Mouse (Mus musculus) hindbrain, postnatal 0 days (tissue): Measurements from ENCODE around the gene Tsc22d1. TPM values are rescaled to one million over a fixed set of nuclear protein-coding genes. Genes with fewer than 3 reads are reported as not detected.

ENCODE experiments used
- ATAC-seq: fragments of 200-750 bp; cut with Nextera tagmentation; 2 replicates; pipeline ENCODE4 v1.8.0; 2017; ENCODE audit warnings: mild to moderate bottlenecking, moderate TSS enrichment, moderate library complexity
- DNase-seq: peaks from one replicate; pipeline ENCODE4 v3.0.0-alpha.2; 2015; ENCODE audit warnings: low spot score
- H3K27ac ChIP-seq: fragments of 300-500 bp; sonication (generic); 2 replicates; pipeline ENCODE4 v1.5.1; 2014; ENCODE audit warnings: mild to moderate bottlenecking
- H3K27me3 ChIP-seq: fragments of 300-500 bp; sonication (generic); 2 replicates; pipeline ENCODE4 v1.6.1; 2014; ENCODE audit warnings: low read length, mixed read lengths; ENCODE audit not compliant: insufficient read depth
- H3K36me3 ChIP-seq: fragments of 300-500 bp; sonication (generic); 2 replicates; pipeline ENCODE4 v1.6.1; 2014; ENCODE audit warnings: low read length, mixed read lengths; ENCODE audit not compliant: insufficient read depth
- H3K4me1 ChIP-seq: fragments of 300-500 bp; sonication (generic); 2 replicates; pipeline ENCODE4 v1.6.1; 2014; ENCODE audit warnings: antibody characterized with exemption, low read length, mixed read lengths; ENCODE audit not compliant: insufficient read depth
- H3K4me2 ChIP-seq: fragments of 300-500 bp; sonication (generic); 2 replicates; pipeline ENCODE4 v1.6.1; 2014; ENCODE audit warnings: low read depth, mild to moderate bottlenecking, low read length, moderate library complexity, mixed read lengths
- H3K4me3 ChIP-seq: fragments of 300-500 bp; sonication (generic); 2 replicates; pipeline ENCODE4 v1.5.1; 2014; ENCODE audit warnings: low read length
- H3K9ac ChIP-seq: fragments of 300-500 bp; sonication (generic); replicated peaks from 2 replicates; pipeline ENCODE4 v1.6.1; 2014; ENCODE audit warnings: mild to moderate bottlenecking, low read length, moderate library complexity, mixed read lengths
- H3K9me3 ChIP-seq: fragments of 300-500 bp; sonication (generic); 2 replicates; pipeline ENCODE4 v1.6.1; 2016; ENCODE audit warnings: low read length, mixed read lengths
- CTCF ChIP-seq: IDR thresholded peaks from 2 replicates; pipeline ENCODE4 v1.5.1; 2016; ENCODE audit warnings: antibody characterized with exemption, control low read depth, low read depth
- WGBS: fragments of 180-500 bp; shearing (Covaris S2); extraction: QIAGEN DNeasy Blood & Tissue Kit; methylation state at CpG from one replicate; pipeline ENCODE4 v1.1.7; 2014; 5-methylcytosine and 5-hydroxymethylcytosine counted together
- polyA plus RNA-seq: library from polyadenylated mRNA; unstranded; fragments of >200 nt; fragmentation: Nextera tagmentation; extraction: Ambion mirVana; gene quantifications from 2 replicates; pipeline ENCODE4 v1.2.1, GENCODE M21; 2015
- total RNA-seq: library from RNA; depleted of rRNA; stranded (reverse); fragments of >200 nt; gene quantifications from 2 replicates; pipeline ENCODE4 v1.2.3, GENCODE M21; 2014

The Tsc22d1 gene
- total and polyA plus RNA-seq, 2 experiments from 2014 or later: 525 to 544 TPM

GRCm38 (mm10) chr14:76466641-76467323 is 52.0 kb downstream of the Tsc22d1 start:
- no peak overlapping the region for H3K4me3 ChIP-seq
- no peaks in the 10 kb centered on the region for H3K27me3 ChIP-seq
- 0 out of 2 replicates have a peak, but pooled peaks cover 7% of the 10 kb centered on the region for H3K4me1 ChIP-seq
- ATAC-seq: peak; percentile 91
- peak overlapping the region; percentile 29 for H3K4me2 ChIP-seq
- H3K27ac ChIP-seq: no peak overlapping the region
- no peak overlapping the region; the same call in 1 of the 2 replicates for H3K9ac ChIP-seq
- 27% methylated on average over 18 of the region's 18 CpGs for WGBS
- H3K36me3 ChIP-seq: no peaks in the 10 kb centered on the region; the same call in 1 of the 2 replicates
- H3K9me3 ChIP-seq: no peaks in the 10 kb centered on the region
- DNase-seq: peak; percentile 93
- TF ChIP-seq CTCF: peak; percentile 84

- Histone ChIP-seq H3K27me3 (no peaks in the 10 kb centered on the region), H3K27ac (no peak overlapping the region), H3K4me1 (0 out of 2 replicates have a peak, but pooled peaks cover 7% of the 10 kb centered on the region), H3K4me3 (no peak overlapping the region), H3K9me3 (no peaks in the 10 kb centered on the region), H3K36me3 (no peaks in the 10 kb centered on the region; the same call in 1 of the 2 replicates), H3K9ac (no peak overlapping the region), H3K4me2 (no peak overlapping the region)
- 82% methylated on average over 11 of the region's 11 CpGs for WGBS
- ATAC-seq: no peak
- no peak for TF ChIP-seq CTCF
- DNase-seq: no peak
Measured at GRCm38 (mm10) chr14:76467932-76468331, 53.2 kb downstream of the Tsc22d1 start.

GRCm38 (mm10) chr14:76471301-76471700 is 56.5 kb downstream of the Tsc22d1 start:
- ATAC-seq (no peak), DNase-seq (no peak)
- 72% methylated on average over 19 of the region's 19 CpGs for WGBS
- Histone ChIP-seq H3K27me3 (no peaks in the 10 kb centered on the region), H3K4me3 (no peak overlapping the region), H3K9me3 (no peaks in the 10 kb centered on the region), H3K9ac (no peak overlapping the region), H3K4me1 (0 out of 2 replicates have a peak, but pooled peaks cover 3% of the 10 kb centered on the region), H3K4me2 (no peak overlapping the region), H3K36me3 (no peaks in the 10 kb centered on the region), H3K27ac (no peak overlapping the region)
- TF ChIP-seq CTCF: no peak

GRCm38 (mm10) chr14:76472487-76472886 is 57.7 kb downstream of the Tsc22d1 start:
- DNase-seq (no peak), ATAC-seq (no peak)
- Histone ChIP-seq H3K9me3 (no peaks in the 10 kb centered on the region), H3K27ac (no peak overlapping the region), H3K9ac (no peak overlapping the region), H3K4me3 (no peak overlapping the region), H3K4me2 (no peak overlapping the region), H3K27me3 (no peaks in the 10 kb centered on the region), H3K36me3 (no peaks in the 10 kb centered on the region), H3K4me1 (no peaks in the 10 kb centered on the region)
- 72% methylated on average over 8 of the region's 8 CpGs for WGBS
- no peak for TF ChIP-seq CTCF

GRCm38 (mm10) chr14:76473404-76473803 is 58.6 kb downstream of the Tsc22d1 start:
- 17% methylated on average over 2 of the region's 2 CpGs for WGBS
- H3K4me1 ChIP-seq: no peaks in the 10 kb centered on the region
- no peak overlapping the region for H3K4me3 ChIP-seq
- H3K4me2 ChIP-seq: no peak overlapping the region
- ATAC-seq (no peak), DNase-seq (peak; percentile 78)
- H3K27me3 ChIP-seq: no peaks in the 10 kb centered on the region
- no peak overlapping the region for H3K27ac ChIP-seq
- H3K9ac ChIP-seq: no peak overlapping the region
- no peaks in the 10 kb centered on the region for H3K9me3 ChIP-seq
- no peaks in the 10 kb centered on the region for H3K36me3 ChIP-seq
- peak; percentile 84 for TF ChIP-seq CTCF

GRCm38 (mm10) chr14:76474165-76474564 is 59.4 kb downstream of the Tsc22d1 start:
- TF ChIP-seq CTCF: peak; percentile 52
- ATAC-seq: no peak
- H3K27me3 ChIP-seq: no peaks in the 10 kb centered on the region
- H3K4me2 ChIP-seq: no peak overlapping the region
- no peak overlapping the region for H3K9ac ChIP-seq
- no peaks in the 10 kb centered on the region for H3K9me3 ChIP-seq
- H3K27ac ChIP-seq: no peak overlapping the region
- DNase-seq: peak; percentile 45
- no peaks in the 10 kb centered on the region for H3K36me3 ChIP-seq
- WGBS: 86% methylated on average over 1 of the region's 1 CpGs
- H3K4me1 ChIP-seq: no peaks in the 10 kb centered on the region
- no peak overlapping the region for H3K4me3 ChIP-seq

GRCm38 (mm10) chr14:76476770-76477169 is 62.0 kb downstream of the Tsc22d1 start:
- ATAC-seq (no peak), DNase-seq (no peak)
- H3K4me2 ChIP-seq: no peak overlapping the region
- no peaks in the 10 kb centered on the region for H3K9me3 ChIP-seq
- H3K4me1 ChIP-seq: no peaks in the 10 kb centered on the region
- 69% methylated on average over 4 of the region's 4 CpGs for WGBS
- no peak overlapping the region for H3K9ac ChIP-seq
- no peak for TF ChIP-seq CTCF
- H3K27me3 ChIP-seq: no peaks in the 10 kb centered on the region
- H3K4me3 ChIP-seq: no peak overlapping the region
- no peaks in the 10 kb centered on the region for H3K36me3 ChIP-seq
- H3K27ac ChIP-seq: no peak overlapping the region
